Mouse (Mus musculus): Measurements from ENCODE around the gene 1700109H08Rik. TPM values are rescaled to one million over a fixed set of nuclear protein-coding genes. Genes with fewer than 3 reads are reported as not detected.

1700109H08Rik gene
- polyA plus RNA-seq, 1 experiment = 8.0 TPM

DNA sequence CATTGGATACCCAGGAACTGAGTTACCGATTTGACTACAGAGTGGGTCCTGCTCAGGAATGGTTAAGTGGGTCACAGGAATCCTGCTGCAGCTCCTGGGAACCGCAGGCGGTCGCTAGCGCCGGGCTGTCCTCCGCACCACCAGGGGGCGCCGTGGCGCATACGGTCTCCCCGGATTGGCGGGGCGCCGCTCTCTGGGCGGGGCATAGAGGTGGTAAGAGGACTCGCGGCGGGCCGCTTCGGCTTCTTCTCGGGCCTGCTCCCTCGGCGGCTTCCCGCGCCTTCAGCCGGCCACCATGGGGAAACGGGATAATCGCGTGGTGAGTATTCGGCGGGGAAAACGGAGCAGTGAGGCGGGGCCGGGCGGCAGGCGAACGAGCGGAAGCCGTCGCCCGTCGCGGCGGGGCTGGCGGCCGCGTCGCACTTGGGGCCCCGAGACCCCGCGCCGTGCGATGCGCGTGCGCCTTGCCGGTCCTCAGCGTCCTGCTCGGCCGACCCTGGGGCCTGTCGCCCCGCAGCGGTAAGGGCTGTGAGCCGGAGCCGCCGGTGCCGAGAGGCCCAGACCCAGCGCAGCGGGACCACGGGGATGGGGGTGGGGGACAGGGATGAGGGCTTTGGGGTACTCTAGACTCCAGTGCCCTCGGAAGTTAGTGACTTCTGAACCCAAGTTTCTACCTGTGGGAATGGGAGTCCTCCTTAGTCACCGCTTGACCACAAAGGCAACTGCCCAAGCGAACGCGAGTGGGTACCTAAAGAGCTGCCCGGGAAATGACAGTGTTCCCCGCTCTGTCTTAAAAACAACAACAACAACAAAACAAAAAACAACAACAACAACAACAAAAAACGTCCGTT lies 27.5 kb upstream of the 1700109H08Rik start, which contains the start of gene Fam133b:
TSS of gene Fam133b (plus strand) at position 205 of the 851 bp plus-strand sequence.
- Histone ChIP-seq H3K27ac (ENCODE audit: insufficient read depth, low read length) (peak within 1 kb of the TSS; percentile 55), H3K4me3 (ENCODE audit: insufficient read depth, low read length) (peak within 1 kb of the TSS; percentile 82), H3K4me1 (ENCODE audit: control insufficient read depth, insufficient read depth, low read length) (peaks cover 7% of the 10 kb centered on the region)
- TF ChIP-seq POLR2A (IDR thresholded peaks at IDR 0.05; ENCODE audit: low read depth, low read length) (peak; percentile 74), CTCF (IDR thresholded peaks at IDR 0.05; ENCODE audit: borderline replicate concordance, insufficient read depth, low read length) (peak; percentile 68; the same call in 1 of the 2 replicates)

- peaks cover 7% of the 10 kb centered on the region; the same call in 1 of the 2 replicates for H3K4me1 ChIP-seq (ENCODE audit: control insufficient read depth, insufficient read depth, low read length)
- no peak overlapping the region for H3K27ac ChIP-seq (ENCODE audit: insufficient read depth, low read length)
- no peak for TF ChIP-seq POLR2A (IDR thresholded peaks at IDR 0.05; ENCODE audit: low read depth, low read length)
- no peak for TF ChIP-seq CTCF (IDR thresholded peaks at IDR 0.05; ENCODE audit: borderline replicate concordance, insufficient read depth, low read length)
- H3K4me3 ChIP-seq (ENCODE audit: insufficient read depth, low read length) = peak overlapping the region; percentile 82
These were observed 26.9 kb upstream of the 1700109H08Rik start for GRCm38 (mm10) chr5:3544480-3544769.

- Histone ChIP-seq H3K27ac (ENCODE audit: insufficient read depth, low read length) (no peak overlapping the region), H3K4me3 (ENCODE audit: insufficient read depth, low read length) (no peak overlapping the region), H3K4me1 (ENCODE audit: control insufficient read depth, insufficient read depth, low read length) (peaks cover 7% of the 10 kb centered on the region; the same call in 1 of the 2 replicates)
- no peak for TF ChIP-seq POLR2A (IDR thresholded peaks at IDR 0.05; ENCODE audit: low read depth, low read length)
These were observed 25.1 kb upstream of the 1700109H08Rik start for GRCm38 (mm10) chr5:3546226-3546625.

- no peak overlapping the region for H3K27ac ChIP-seq (ENCODE audit: insufficient read depth, low read length)
- H3K4me3 ChIP-seq (ENCODE audit: insufficient read depth, low read length) = no peak overlapping the region
- H3K4me1 ChIP-seq (ENCODE audit: control insufficient read depth, insufficient read depth, low read length) = no peaks in the 10 kb centered on the region; the same call in 1 of the 2 replicates
- TF ChIP-seq POLR2A (IDR thresholded peaks at IDR 0.05; ENCODE audit: low read depth, low read length) = no peak
- no peak for TF ChIP-seq CTCF (IDR thresholded peaks at IDR 0.05; ENCODE audit: borderline replicate concordance, insufficient read depth, low read length)
These were observed 19.9 kb upstream of the 1700109H08Rik start for GRCm38 (mm10) chr5:3551481-3551880.

GRCm38 (mm10) chr5:3554198-3554597 lies 17.2 kb upstream of the 1700109H08Rik start:
- H3K4me3 ChIP-seq (ENCODE audit: insufficient read depth, low read length) = no peak overlapping the region
- no peak for TF ChIP-seq CTCF (IDR thresholded peaks at IDR 0.05; ENCODE audit: borderline replicate concordance, insufficient read depth, low read length)
- H3K4me1 ChIP-seq (ENCODE audit: control insufficient read depth, insufficient read depth, low read length) = no peaks in the 10 kb centered on the region; the same call in 1 of the 2 replicates
- H3K27ac ChIP-seq (ENCODE audit: insufficient read depth, low read length) = no peak overlapping the region

- no peaks in the 10 kb centered on the region for H3K4me1 ChIP-seq (ENCODE audit: control insufficient read depth, insufficient read depth, low read length)
- H3K27ac ChIP-seq (ENCODE audit: insufficient read depth, low read length) = no peak overlapping the region
- no peak for TF ChIP-seq CTCF (IDR thresholded peaks at IDR 0.05; ENCODE audit: borderline replicate concordance, insufficient read depth, low read length)
- TF ChIP-seq POLR2A (IDR thresholded peaks at IDR 0.05; ENCODE audit: low read depth, low read length) = no peak
- H3K4me3 ChIP-seq (ENCODE audit: insufficient read depth, low read length) = no peak overlapping the region
These were observed 3.5 kb downstream of the 1700109H08Rik start for GRCm38 (mm10) chr5:3574825-3575224.

DNA sequence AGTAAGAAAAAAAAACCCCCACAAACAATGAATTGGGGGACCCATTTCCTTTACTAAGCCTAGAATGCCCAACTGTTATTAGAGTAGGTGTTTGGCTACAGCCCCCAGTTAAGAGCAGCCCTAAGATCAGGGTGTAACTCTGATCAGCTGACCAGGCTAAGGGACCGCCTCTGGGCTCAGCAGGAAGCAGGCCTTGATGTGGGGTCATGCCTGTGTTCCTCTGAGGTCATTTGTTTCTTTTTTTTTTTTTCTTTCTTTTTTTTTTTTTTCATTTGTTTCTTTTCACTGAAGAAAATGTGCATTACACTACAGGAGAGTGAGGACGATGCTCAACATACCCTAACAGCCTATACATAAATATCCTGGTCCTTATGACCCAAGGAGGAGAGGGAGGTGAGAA lies 6.6 kb downstream of the 1700109H08Rik start:
- TF ChIP-seq CTCF (IDR thresholded peaks at IDR 0.05; ENCODE audit: borderline replicate concordance, insufficient read depth, low read length) (no peak), POLR2A (IDR thresholded peaks at IDR 0.05; ENCODE audit: low read depth, low read length) (no peak)
- H3K4me3 ChIP-seq (ENCODE audit: insufficient read depth, low read length) = no peak overlapping the region

GRCm38 (mm10) chr5:3579066-3579465 lies 7.7 kb downstream of the 1700109H08Rik start:
- H3K4me1 ChIP-seq (ENCODE audit: control insufficient read depth, insufficient read depth, low read length) = no peaks in the 10 kb centered on the region
- no peak overlapping the region for H3K4me3 ChIP-seq (ENCODE audit: insufficient read depth, low read length)
- TF ChIP-seq CTCF (IDR thresholded peaks at IDR 0.05; ENCODE audit: borderline replicate concordance, insufficient read depth, low read length) (no peak), POLR2A (IDR thresholded peaks at IDR 0.05; ENCODE audit: low read depth, low read length) (no peak)
- H3K27ac ChIP-seq (ENCODE audit: insufficient read depth, low read length) = no peak overlapping the region

More for the DNA sequence above, 6.6 kb downstream of the 1700109H08Rik start:
- Histone ChIP-seq H3K27ac (ENCODE audit: insufficient read depth, low read length) (no peak overlapping the region), H3K4me1 (ENCODE audit: control insufficient read depth, insufficient read depth, low read length) (no peaks in the 10 kb centered on the region)

DNA sequence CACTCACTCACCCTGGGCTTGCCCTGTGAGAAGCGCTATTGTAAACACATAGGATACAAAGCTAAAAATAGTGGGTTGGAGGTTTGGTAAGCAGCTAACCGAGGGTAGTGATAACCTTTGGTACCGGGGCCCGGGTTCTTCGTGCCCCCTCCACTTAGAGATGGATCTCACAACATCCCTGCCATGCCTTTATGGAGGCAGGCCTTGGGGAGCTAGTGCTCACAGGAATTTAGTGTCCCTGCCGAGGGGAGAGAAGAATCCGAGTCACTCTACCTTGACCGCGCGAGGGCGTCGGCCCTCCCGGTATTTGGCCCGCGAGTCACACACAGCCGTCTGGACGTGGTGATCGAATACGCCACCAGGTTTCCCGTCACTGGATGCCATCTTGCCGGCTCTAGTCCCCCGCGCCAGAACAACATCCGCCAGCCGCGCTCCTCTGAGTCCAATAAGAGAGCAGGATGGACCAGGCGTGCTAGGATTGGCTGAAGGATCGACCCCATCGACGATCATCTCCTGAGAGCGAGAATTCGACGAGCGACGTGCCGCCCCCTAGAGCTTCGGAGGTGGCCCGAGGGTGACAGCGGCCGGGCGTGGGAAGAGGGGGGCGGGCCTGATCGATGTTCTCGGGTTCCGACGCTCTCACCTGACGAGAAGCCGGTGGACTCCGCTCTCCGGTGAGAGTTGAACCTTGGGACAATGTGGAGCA lies 24.5 kb downstream of the 1700109H08Rik start, which contains the start of gene Pex1:
TSS of gene Pex1 (plus strand) at position 374 of the 706 bp plus-strand sequence.
- TF ChIP-seq CTCF (IDR thresholded peaks at IDR 0.05; ENCODE audit: borderline replicate concordance, insufficient read depth, low read length) = peak; percentile 25; the same call in 1 of the 2 replicates
- TF ChIP-seq POLR2A (IDR thresholded peaks at IDR 0.05; ENCODE audit: low read depth, low read length) = peak; percentile 10
- Histone ChIP-seq H3K27ac (ENCODE audit: insufficient read depth, low read length) (no peak within 1 kb of the TSS), H3K4me3 (ENCODE audit: insufficient read depth, low read length) (peak within 1 kb of the TSS; percentile 82), H3K4me1 (ENCODE audit: control insufficient read depth, insufficient read depth, low read length) (no peaks in the 10 kb centered on the region)

DNA sequence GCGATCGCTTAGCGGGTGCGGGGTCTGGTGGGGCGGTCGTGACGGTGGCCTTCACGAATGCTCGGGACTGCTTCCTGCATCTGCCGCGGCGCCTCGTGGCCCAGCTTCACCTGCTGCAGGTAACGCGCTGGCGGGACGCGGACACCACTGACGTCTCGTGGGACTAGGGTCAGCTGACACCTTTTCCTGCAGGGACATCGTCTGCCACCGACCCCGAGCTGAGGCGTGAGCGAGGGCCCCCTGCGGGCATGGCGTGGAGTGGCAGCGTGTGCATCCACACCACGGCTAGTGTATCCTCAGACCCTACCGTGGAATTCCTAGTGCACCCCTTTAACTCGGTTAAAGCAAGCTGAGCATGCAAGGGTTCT lies 25.0 kb downstream of the 1700109H08Rik start, which contains the start of gene Rbm48:
TSS of gene Rbm48 (minus strand) at position 187 of the 368 bp plus-strand sequence.
- H3K27ac ChIP-seq (ENCODE audit: insufficient read depth, low read length) = no peak within 1 kb of the TSS
- no peaks in the 10 kb centered on the region for H3K4me1 ChIP-seq (ENCODE audit: control insufficient read depth, insufficient read depth, low read length)
- peak within 1 kb of the TSS; percentile 82 for H3K4me3 ChIP-seq (ENCODE audit: insufficient read depth, low read length)
- TF ChIP-seq POLR2A (IDR thresholded peaks at IDR 0.05; ENCODE audit: low read depth, low read length) (0 out of 2 replicates have a peak, but pooled peaks have one; percentile 39), CTCF (IDR thresholded peaks at IDR 0.05; ENCODE audit: borderline replicate concordance, insufficient read depth, low read length) (peak; percentile 86)
